Mouse (Mus musculus) liver, postnatal 0 days (tissue): Measurements from ENCODE around the gene Vwce.

Source experiments
- CTCF ChIP-seq: sonication (generic); IDR thresholded peaks from 2 replicates; pipeline ENCODE4 v1.5.1; 2016; ENCODE audit warnings: antibody characterized with exemption, low read depth
- EP300 ChIP-seq: IDR thresholded peaks from 2 replicates; pipeline ENCODE4 v1.6.1; 2016; ENCODE audit warnings: antibody characterized with exemption, low read depth, mild to moderate bottlenecking

- no peak for TF ChIP-seq CTCF
- TF ChIP-seq EP300: no peak
Measured at GRCm38 (mm10) chr19:10608573-10609240, 25.3 kb upstream of the Vwce start.
